Mouse (Mus musculus): ENCODE results near the gene Elf1.
"Not testable (repeated sequence)": the region's sequence is repeated elsewhere in the genome, so short reads cannot be mapped to it uniquely, and the experiment has no call there.

The Elf1 gene

GRCm38 (mm10) chr14:79480624-79481338 is at the start of gene Elf1:
Gene Elf1 (plus strand): TSS chr14:79481194.
- DNase-seq (ENCODE audit: low spot score in 2 of 2) = peak; percentile 86 to 94

DNA sequence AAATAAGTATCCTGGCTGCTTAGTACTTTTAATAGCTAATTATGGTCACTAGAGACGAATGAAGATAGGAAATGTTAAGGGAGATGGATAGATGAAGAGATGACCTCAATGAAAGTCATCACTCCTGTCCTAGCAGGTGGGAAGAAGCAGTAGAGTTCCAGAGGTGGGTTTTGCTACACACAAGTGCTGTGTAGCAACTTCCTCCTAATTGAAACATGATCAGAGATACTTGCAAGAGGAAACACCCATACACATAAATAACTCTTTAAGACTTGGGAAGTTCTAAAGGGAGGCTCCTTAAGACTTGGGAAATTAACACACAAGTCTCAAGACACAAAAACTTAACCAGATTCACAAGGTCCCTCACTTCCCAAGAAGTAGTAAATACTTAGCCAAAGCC is 46.9 kb upstream of the Elf1 start:
- no peak for DNase-seq (ENCODE audit: low spot score in 2 of 2)

- DNase-seq (ENCODE audit: low spot score in 2 of 2) = no peak
These were observed 40.3 kb upstream of the Elf1 start for GRCm38 (mm10) chr14:79440655-79441054.

DNA sequence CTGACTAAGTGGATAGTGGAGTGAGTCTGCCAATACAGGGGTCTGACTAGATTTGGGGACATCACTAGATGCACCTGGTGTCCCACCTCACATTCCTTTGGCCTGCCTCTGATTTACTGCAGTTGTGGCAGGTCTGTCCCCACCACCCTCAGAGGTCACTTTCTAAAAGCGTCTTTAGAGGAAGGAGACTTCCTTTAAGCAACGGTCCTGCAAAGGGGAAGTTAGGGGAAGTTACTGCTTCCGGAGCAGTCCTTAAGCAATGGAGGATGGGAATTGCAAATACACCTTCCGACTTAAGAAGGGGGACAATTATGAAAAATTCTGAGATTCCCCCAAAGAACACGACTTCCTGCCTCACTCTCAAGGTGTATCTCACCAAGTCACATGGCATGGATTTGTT is 39.6 kb upstream of the Elf1 start:
- DNase-seq (ENCODE audit: low spot score in 2 of 2) = no peak

- no peak for DNase-seq (ENCODE audit: low spot score in 2 of 2)
These were observed 36.4 kb upstream of the Elf1 start for GRCm38 (mm10) chr14:79444601-79445000.

GRCm38 (mm10) chr14:79445055-79445620 is 35.9 kb upstream of the Elf1 start:
- DNase-seq (ENCODE audit: low spot score in 2 of 2) = peak in 1 of 2 experiments; percentile 21

DNA sequence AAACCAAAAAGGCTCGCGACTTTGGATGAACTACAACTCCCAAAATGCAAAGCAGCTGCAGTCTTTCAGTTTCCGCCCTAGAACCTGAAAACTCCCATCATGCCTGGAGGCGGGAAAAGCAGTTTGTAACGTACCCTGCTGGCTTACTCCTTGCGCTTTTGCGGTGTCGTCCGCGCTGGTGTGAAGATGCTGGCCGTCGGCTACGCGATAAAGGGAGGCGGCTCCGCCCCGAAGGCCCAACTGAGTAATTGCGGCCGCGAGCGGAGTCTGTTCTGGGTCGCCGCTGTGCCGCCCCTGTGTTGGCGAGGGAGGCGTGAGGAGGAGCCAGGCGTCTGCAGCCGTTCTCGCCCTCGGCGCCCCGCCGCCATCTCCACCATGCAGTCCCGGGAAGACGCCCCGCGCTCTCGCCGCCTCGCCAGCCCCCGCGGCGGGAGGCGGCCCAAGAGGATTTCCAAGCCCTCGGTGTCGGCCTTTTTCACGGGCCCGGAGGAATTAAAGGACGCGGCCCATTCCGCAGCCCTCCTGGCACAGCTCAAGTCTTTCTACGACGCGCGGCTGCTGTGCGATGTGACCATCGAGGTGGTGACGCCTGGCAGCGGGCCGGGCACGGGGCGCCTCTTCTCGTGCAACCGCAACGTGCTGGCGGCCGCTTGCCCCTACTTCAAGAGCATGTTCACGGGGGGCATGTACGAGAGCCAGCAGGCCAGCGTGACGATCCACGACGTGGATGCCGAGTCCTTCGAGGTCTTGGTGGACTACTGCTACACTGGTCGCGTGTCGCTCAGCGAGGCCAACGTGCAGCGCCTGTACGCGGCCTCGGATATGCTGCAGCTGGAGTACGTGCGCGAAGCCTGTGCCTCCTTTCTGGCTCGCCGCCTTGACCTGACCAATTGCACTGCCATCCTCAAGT is 29.1 kb upstream of the Elf1 start, which contains the start of gene Kbtbd6:
Gene Kbtbd6, plus strand, starts transcription at position 155 of the 910 bp plus-strand sequence.
- peak; percentile 46 to 80 for DNase-seq (ENCODE audit: low spot score in 2 of 2)

DNA sequence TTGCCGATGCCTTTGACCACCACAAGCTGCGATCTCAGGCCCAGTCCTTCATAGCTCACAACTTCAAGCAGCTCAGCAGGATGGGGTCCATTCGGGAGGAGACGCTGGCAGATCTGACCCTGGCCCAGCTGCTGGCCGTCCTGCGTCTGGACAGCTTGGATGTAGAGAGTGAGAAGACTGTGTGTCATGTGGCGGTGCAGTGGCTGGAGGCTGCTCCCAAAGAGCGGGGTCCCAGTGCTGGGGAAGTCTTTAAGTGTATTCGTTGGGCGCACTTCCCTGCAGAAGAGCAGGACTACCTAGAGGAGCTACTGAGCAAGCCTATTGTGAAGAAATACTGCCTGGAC is 28.4 kb upstream of the Elf1 start:
- not testable (repeated sequence) for DNase-seq (ENCODE audit: low spot score in 2 of 2)

- DNase-seq (ENCODE audit: low spot score in 2 of 2) = no peak
These were observed 20.6 kb upstream of the Elf1 start for GRCm38 (mm10) chr14:79460401-79460800.

DNA sequence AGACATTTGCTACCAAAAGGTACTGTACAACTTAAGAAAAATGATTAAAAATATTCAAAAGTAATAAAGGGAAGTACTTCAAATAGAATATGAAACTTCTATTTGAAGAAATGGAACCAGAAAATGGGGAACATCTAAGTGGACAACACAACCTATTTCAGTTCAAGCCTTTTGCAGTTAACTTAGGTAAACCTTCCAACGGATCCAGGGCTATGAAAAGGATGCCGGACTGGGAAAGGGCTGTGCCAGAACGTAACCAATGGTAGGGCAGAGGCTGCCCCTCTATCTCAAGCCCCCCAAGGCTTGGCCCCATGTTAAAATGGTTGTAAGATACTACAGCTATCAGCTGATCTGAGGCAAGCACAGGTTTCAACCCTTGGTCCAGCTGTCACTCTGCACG is 20.0 kb upstream of the Elf1 start:
- no peak for DNase-seq (ENCODE audit: low spot score in 2 of 2)

GRCm38 (mm10) chr14:79465623-79466022 is 15.4 kb upstream of the Elf1 start:
- no peak for DNase-seq (ENCODE audit: low spot score in 2 of 2)

- peak in 1 of 2 experiments; percentile 66 for DNase-seq (ENCODE audit: low spot score in 2 of 2)
These were observed 13.4 kb upstream of the Elf1 start for GRCm38 (mm10) chr14:79467621-79468020.

DNA sequence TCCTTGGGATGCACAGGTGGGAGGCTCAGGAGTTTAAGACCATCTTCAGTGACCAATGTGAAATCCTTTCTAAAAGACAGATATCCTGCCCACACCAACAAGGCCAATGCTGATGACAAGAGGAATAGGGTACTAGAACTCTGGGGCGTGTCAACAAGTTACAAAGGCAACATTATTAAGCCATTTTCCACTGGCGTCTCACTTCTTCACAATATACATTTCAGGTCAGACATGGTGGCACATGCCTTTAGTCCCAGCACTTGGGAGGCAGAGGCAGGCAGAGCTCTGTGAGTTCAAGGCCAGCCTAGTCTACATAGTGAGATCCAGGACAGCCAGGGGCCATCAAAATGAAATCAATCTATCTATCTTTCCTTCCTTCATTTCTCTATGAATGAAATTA is 7.6 kb upstream of the Elf1 start:
- no peak for DNase-seq (ENCODE audit: low spot score in 2 of 2)

- peak; percentile 90 to 97 for DNase-seq (ENCODE audit: low spot score in 2 of 2)
These were observed 551 bp downstream of the Elf1 start, which contains the start of gene Wbp4 for GRCm38 (mm10) chr14:79481339-79482151. Gene Wbp4 (minus strand): TSS chr14:79481520.

GRCm38 (mm10) chr14:79482251-79482661 is 1.3 kb downstream of the Elf1 start:
- peak in 1 of 2 experiments; percentile 50 for DNase-seq (ENCODE audit: low spot score in 2 of 2)

GRCm38 (mm10) chr14:79482747-79483355 is 1.9 kb downstream of the Elf1 start:
- no peak for DNase-seq (ENCODE audit: low spot score in 2 of 2)

- DNase-seq (ENCODE audit: low spot score in 2 of 2) = no peak
These were observed 2.7 kb downstream of the Elf1 start for GRCm38 (mm10) chr14:79483611-79484120.

DNA sequence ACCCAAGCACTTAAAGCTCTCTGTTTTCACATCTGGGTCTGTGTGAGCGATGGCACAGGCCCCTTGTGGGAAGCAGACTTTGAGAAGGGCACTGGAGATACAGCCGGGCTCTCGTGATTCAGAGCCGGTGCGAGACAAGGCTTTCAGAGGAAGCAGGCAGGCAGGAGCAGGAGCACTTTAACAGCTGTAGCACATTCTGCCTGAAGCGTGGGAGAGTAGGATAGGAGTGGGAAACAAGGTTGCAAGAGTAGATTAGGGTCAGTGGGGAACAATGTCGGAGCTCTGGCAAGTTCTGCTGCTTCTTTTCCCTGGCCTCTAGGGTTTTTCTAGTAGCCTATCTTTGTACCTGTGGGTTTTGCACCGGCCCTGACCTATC is 5.6 kb downstream of the Elf1 start:
- no peak for DNase-seq (ENCODE audit: low spot score in 2 of 2)

DNA sequence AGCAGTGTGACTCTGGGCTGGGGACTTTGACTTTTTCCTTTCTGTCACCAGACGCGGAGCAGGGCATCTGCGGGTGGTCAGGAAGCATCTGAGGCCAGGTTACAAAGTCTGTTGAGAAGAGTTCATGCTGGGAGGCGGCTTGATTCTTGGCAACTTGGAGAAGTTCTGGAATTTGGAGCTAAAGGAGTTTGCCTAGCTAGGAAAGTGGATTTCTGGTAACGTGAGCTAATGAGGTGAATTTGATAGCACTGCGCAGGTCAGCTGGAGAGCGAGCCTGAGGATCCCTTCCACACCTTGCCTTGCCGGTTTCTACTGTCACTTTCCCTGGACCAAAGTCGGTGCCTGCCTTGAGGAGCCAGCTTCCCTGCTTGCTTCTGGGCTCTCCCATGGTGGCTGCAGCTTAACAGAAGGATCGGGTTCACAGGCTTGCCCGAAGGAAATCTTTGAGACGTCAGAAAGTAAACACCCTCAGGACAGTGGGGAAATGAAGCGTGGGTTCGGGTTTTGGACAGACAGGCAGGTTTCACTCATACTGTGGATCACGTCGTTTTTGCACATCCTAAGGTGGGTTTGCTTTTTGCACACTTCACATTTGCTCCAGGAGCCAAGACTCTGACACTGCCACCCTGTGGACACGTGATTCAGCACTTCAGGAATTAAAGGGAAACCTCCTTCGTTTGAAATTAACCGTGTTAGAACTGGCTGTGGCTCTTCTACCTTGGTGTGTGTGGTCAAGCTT is 6.2 kb downstream of the Elf1 start:
- peak in 1 of 2 experiments; percentile 46 for DNase-seq (ENCODE audit: low spot score in 2 of 2)

GRCm38 (mm10) chr14:79488531-79488930 is 7.5 kb downstream of the Elf1 start:
- DNase-seq (ENCODE audit: low spot score in 2 of 2) = no peak

Measured in left cerebral cortex, adult 9 months (tissue).